Mouse (Mus musculus) embryonic facial prominence, embryonic 14.5 days (tissue): ENCODE data around the gene Spp2. TPM values are rescaled to one million over a fixed set of nuclear protein-coding genes. Genes with fewer than 3 reads are reported as not detected.

Experiments
- ATAC-seq: fragments of 200-750 bp; cut with Nextera tagmentation; 2 replicates; pipeline ENCODE4 v1.8.0; 2017; ENCODE audit warnings: low read depth, moderate number of reproducible peaks, moderate TSS enrichment
- DNase-seq: peaks from one replicate; pipeline ENCODE4 v3.0.0-alpha.2; 2015; ENCODE audit warnings: low spot score
- H3K27ac ChIP-seq: fragments of 300-500 bp; sonication (generic); replicated peaks from 2 replicates; pipeline ENCODE4 v1.5.1; 2014; ENCODE audit warnings: low read depth, mild to moderate bottlenecking, low read length, moderate library complexity
- H3K27me3 ChIP-seq: fragments of 300-500 bp; sonication (generic); replicated peaks from 2 replicates; pipeline ENCODE4 v1.6.1; 2014; ENCODE audit warnings: low read length; ENCODE audit not compliant: control insufficient read depth, insufficient read depth
- H3K36me3 ChIP-seq: fragments of 300-500 bp; sonication (generic); 2 replicates; pipeline ENCODE4 v1.6.1; 2014; ENCODE audit warnings: low read length, mixed read lengths; ENCODE audit not compliant: control insufficient read depth, insufficient read depth
- H3K4me1 ChIP-seq: fragments of 300-500 bp; sonication (generic); 2 replicates; pipeline ENCODE4 v1.6.1; 2014; ENCODE audit warnings: antibody characterized with exemption, low read length; ENCODE audit not compliant: control insufficient read depth, insufficient read depth
- H3K4me2 ChIP-seq: fragments of 300-500 bp; sonication (generic); 2 replicates; pipeline ENCODE4 v1.6.1; 2014; ENCODE audit warnings: low read depth, mild to moderate bottlenecking, low read length, moderate library complexity, mixed read lengths
- H3K4me3 ChIP-seq: fragments of 300-500 bp; sonication (generic); 2 replicates; pipeline ENCODE4 v1.5.1; 2014; ENCODE audit warnings: low read depth, mild to moderate bottlenecking, low read length
- H3K9ac ChIP-seq: fragments of 300-500 bp; sonication (generic); 2 replicates; pipeline ENCODE4 v1.6.1; 2014; ENCODE audit warnings: low read depth, mild to moderate bottlenecking, low read length, moderate library complexity, mixed read lengths
- H3K9me3 ChIP-seq: fragments of 300-500 bp; sonication (generic); 2 replicates; pipeline ENCODE4 v1.6.1; 2016; ENCODE audit warnings: low read length; ENCODE audit not compliant: control insufficient read depth
- WGBS: fragments of 180-500 bp; shearing (Covaris S2); extraction: QIAGEN DNeasy Blood & Tissue Kit; methylation state at CpG from one replicate; pipeline ENCODE4 v1.1.7; 2014; 5-methylcytosine and 5-hydroxymethylcytosine counted together
- polyA plus RNA-seq: library from polyadenylated mRNA; unstranded; fragments of >200 nt; fragmentation: Nextera tagmentation; extraction: Ambion mirVana; gene quantifications from 2 replicates; pipeline ENCODE4 v1.2.1, GENCODE M21; 2014

Spp2 gene
- polyA plus RNA-seq, 1 experiment from 2014 or later: 0.18 TPM

DNA sequence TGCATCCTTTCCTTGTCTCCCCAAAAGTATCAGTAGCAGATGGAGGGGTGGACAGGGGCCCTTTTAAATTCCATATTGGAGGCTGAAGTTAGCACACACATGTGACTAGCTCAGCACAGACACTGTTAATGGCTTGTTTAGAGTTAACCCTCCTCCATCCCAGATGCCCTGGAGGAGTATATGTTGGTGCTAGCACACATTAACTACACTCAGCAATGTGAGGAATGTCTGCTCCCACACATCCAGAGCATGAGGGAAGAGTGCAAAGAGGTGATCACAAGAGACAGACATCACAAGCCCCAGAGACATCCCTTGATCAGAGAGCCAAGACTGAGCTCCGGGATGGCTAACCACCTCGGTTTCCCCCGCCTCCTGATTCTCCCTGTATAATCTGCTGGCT lies 3.4 kb upstream of the Spp2 start:
- Histone ChIP-seq H3K36me3 (no peaks in the 10 kb centered on the region), H3K27ac (no peak overlapping the region), H3K9ac (no peak overlapping the region), H3K4me2 (no peak overlapping the region), H3K4me1 (peaks cover 4% of the 10 kb centered on the region; the same call in 1 of the 2 replicates), H3K9me3 (no peaks in the 10 kb centered on the region), H3K27me3 (no peaks in the 10 kb centered on the region), H3K4me3 (no peak overlapping the region)
- WGBS: 60% methylated on average over 3 of the region's 3 CpGs
- ATAC-seq (no peak), DNase-seq (peak; percentile 16)

DNA sequence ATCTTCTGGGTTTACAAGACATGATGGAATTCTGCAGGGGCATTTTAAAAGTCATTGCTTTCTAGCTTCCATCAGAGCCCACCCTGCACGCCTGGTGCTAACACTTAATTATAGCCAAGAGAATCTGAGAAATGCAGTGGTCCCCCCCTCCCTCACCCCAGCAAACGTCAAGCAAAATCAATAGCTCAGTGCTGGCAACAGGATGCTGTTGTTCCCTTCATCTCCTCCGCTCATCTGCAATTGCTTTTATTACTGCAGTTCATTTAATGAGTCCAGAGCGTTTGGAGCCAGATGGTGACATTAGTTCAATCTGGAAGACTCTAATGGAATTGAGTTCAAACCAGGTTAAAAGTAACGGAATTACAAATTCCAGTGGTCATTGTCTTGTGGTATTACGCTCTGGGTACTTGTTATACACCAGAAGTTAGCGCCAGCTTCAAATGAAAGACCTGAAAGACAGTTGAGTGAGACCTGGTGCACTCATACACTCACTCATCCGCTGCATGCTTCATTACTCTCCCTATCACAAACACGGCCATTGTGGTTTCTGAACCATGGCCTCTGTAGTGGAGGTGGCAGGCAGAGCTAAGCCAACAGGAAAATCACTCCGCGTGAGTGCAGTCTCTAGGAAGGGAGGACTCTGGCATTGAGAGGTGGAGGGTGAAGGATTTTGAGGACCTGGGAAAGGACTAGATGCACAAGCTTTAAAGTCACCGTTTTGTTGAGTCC lies 519 bp upstream of the Spp2 start:
- no peak overlapping the region for H3K27ac ChIP-seq
- DNase-seq: peak; percentile 12
- H3K9me3 ChIP-seq: no peaks in the 10 kb centered on the region
- 53% methylated on average over 12 of the region's 12 CpGs for WGBS
- ATAC-seq: no peak
- H3K4me3 ChIP-seq: no peak overlapping the region
- no peak overlapping the region for H3K4me2 ChIP-seq
- peaks cover 4% of the 10 kb centered on the region; the same call in 1 of the 2 replicates for H3K4me1 ChIP-seq
- H3K36me3 ChIP-seq: no peaks in the 10 kb centered on the region
- H3K27me3 ChIP-seq: no peaks in the 10 kb centered on the region
- no peak overlapping the region for H3K9ac ChIP-seq

DNA sequence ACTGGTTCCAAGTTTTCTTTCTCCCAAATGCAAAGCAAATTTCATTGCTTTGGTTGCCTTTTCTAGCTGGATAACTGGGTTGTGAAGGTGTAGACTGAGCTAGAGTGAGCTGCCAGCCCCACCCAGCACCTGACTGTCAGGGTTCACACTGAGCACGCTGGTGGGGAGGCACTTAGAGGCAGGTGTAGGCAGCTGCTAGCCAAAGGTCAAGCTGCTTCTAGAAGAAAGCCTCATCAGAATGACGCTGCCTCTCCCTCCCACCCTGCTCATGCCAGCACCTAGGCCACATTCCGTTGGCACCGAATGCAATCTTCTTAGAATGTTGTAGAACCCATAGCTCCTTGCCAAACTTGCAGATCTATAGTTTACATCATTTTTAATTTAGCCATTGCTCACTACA lies 1.6 kb downstream of the Spp2 start:
- no peak for DNase-seq
- Histone ChIP-seq H3K27me3 (no peaks in the 10 kb centered on the region), H3K4me1 (peaks cover 4% of the 10 kb centered on the region; the same call in 1 of the 2 replicates), H3K4me2 (no peak overlapping the region), H3K9me3 (no peaks in the 10 kb centered on the region), H3K36me3 (no peaks in the 10 kb centered on the region), H3K27ac (no peak overlapping the region), H3K4me3 (no peak overlapping the region), H3K9ac (no peak overlapping the region)
- no peak for ATAC-seq
- 85% methylated on average over 4 of the region's 4 CpGs for WGBS

DNA sequence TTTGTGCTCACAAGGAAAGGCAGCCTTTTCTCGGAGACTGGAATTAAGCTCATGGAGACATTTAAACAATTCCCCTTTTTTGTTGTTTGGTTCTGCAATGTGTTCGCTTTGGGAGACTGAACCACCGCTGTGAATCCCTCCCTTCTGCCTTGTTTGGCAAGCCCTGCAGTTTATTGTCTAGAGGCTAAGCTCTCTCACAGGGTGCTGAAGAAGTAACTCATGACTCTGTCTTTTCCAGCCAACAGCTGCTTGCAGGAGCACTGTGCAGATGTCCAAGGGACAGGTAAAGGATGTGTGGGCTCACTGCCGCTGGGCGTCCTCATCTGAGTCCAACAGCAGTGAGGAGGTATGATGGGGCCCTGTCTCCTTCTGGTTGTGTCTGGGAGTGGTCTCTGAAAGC lies 5.3 kb downstream of the Spp2 start:
- H3K27ac ChIP-seq: no peak overlapping the region

DNA sequence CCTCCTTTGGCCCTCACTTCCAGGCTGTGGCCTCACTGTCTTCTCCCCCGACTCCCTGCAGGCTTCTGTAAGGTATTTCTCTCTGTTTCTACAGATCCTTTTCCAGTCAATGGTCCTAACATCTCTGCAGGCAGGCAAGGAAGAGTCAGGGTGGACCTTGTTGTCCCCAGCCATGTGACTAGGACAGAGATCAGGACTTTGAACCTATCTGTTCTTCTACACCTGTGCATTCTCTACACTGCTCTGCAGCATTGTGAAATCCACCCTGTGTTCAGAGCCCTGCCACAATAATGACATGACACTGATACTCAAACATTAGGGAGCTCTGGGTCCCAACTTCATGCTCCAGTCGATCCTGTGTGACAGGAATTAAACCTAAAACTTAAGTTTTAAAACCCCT lies 12.2 kb downstream of the Spp2 start:
- no peaks in the 10 kb centered on the region for H3K36me3 ChIP-seq
- DNase-seq (no peak), ATAC-seq (no peak)
- no peaks in the 10 kb centered on the region for H3K4me1 ChIP-seq
- H3K9me3 ChIP-seq: no peaks in the 10 kb centered on the region
- H3K27ac ChIP-seq: no peak overlapping the region
- no peak overlapping the region for H3K9ac ChIP-seq
- H3K27me3 ChIP-seq: no peaks in the 10 kb centered on the region
- no peak overlapping the region for H3K4me3 ChIP-seq
- WGBS: 77% methylated on average over 2 of the region's 2 CpGs
- H3K4me2 ChIP-seq: no peak overlapping the region

More for the DNA sequence above, 5.3 kb downstream of the Spp2 start:
- 63% methylated on average over 5 of the region's 5 CpGs for WGBS
- Histone ChIP-seq H3K9me3 (no peaks in the 10 kb centered on the region), H3K36me3 (no peaks in the 10 kb centered on the region), H3K27me3 (no peaks in the 10 kb centered on the region), H3K4me2 (no peak overlapping the region), H3K4me1 (no peaks in the 10 kb centered on the region), H3K9ac (no peak overlapping the region), H3K4me3 (no peak overlapping the region)
- ATAC-seq: no peak
- no peak for DNase-seq

DNA sequence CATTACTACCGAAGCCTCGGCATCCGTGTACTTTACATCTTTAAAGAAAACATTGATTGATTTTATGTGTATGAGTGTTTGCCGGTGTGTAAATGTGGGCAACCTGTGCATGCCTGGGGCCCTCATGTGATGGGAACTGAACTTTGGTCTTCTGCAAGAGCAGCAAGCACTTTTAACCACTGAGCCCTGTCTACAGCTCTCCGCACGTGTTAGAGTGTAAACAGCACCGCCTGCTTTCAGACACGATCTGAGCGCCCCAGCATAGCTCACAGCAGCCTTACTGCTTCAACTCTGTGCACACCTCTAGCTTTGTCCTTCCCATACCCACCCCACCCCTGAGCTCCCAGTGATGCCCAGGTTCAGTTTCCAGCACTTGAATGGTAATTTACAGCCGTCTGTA lies 15.3 kb downstream of the Spp2 start:
- Histone ChIP-seq H3K27ac (no peak overlapping the region), H3K4me3 (no peak overlapping the region), H3K9me3 (no peaks in the 10 kb centered on the region), H3K27me3 (no peaks in the 10 kb centered on the region), H3K36me3 (no peaks in the 10 kb centered on the region), H3K9ac (no peak overlapping the region), H3K4me2 (no peak overlapping the region), H3K4me1 (no peaks in the 10 kb centered on the region)
- DNase-seq (no peak), ATAC-seq (no peak)
- WGBS: 75% methylated on average over 10 of the region's 10 CpGs

DNA sequence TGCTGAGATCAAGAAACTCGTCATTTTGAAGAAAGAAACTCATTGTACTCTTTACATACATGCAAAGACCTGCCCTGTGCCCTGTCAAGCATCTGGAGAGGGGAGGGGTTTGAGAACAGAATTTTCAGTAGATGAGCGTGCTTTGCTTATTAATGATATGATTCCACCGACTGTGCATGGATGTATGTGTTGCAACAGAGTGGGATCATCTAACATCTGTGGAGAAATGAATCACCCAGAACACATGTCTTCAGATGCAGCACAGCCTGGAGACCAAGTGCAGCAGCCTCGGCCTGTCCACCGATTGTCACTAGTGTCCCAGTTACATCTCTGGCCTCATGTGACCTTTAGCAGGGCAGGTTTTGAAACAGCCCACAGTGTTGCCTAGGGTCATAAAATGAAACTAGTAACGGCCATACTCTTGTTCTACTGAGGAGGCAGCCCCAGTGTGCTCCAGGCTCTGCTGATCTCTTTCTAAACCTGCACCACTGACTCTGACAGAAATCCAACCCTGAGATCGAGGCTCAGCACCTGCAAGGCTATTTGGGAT lies 16.2 kb downstream of the Spp2 start:
- 52% methylated on average over 7 of the region's 7 CpGs for WGBS
- Histone ChIP-seq H3K27me3 (no peaks in the 10 kb centered on the region), H3K9ac (no peak overlapping the region), H3K4me1 (no peaks in the 10 kb centered on the region), H3K27ac (no peak overlapping the region), H3K36me3 (no peaks in the 10 kb centered on the region), H3K4me3 (no peak overlapping the region), H3K9me3 (no peaks in the 10 kb centered on the region), H3K4me2 (no peak overlapping the region)
- ATAC-seq (no peak), DNase-seq (no peak)

DNA sequence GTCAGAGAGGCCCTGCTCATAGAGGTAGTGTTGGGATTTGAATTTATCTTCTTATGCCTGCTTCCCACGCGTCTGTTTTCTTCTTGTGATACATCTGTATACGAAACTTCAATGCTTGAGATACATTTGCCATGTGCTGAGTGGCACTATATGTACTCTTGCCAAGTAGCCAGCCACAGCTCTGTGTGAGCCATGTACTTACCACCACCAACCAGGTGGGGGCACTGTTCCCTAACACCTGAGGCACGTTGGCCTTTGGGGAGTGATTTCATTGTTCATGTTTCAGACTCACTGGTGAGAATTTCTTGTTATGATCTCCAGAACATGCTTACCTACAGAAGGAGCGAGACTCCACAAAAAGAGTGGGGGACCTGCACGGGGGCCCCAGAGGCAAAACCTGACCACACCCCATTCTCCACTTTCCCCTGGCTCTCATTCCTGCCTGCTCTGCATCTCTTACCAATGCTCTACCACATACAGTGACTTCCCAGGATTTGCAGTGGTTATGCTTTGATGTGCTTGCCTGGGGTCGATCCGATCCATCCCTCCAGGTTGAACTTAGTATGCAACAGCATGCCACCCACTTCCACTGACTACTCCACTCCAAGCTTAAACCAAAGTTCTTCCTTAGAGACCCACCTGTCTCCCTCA lies 18.0 kb downstream of the Spp2 start:
- H3K4me3 ChIP-seq: no peak overlapping the region
- no peaks in the 10 kb centered on the region for H3K9me3 ChIP-seq
- DNase-seq (peak; percentile 70), ATAC-seq (0 out of 2 replicates have a peak, but pooled peaks have one; percentile 53)
- no peak overlapping the region for H3K27ac ChIP-seq
- no peaks in the 10 kb centered on the region for H3K36me3 ChIP-seq
- H3K9ac ChIP-seq: no peak overlapping the region
- no peaks in the 10 kb centered on the region for H3K4me1 ChIP-seq
- no peak overlapping the region for H3K4me2 ChIP-seq
- H3K27me3 ChIP-seq: no peaks in the 10 kb centered on the region
- 21% methylated on average over 8 of the region's 8 CpGs for WGBS
